Mouse (Mus musculus): ENCODE results near the gene Sord. TPM values are rescaled to one million over a fixed set of nuclear protein-coding genes. Genes with fewer than 3 reads are reported as not detected.

The Sord gene
- polyA plus RNA-seq, 1 experiment = 23.0 TPM

DNA sequence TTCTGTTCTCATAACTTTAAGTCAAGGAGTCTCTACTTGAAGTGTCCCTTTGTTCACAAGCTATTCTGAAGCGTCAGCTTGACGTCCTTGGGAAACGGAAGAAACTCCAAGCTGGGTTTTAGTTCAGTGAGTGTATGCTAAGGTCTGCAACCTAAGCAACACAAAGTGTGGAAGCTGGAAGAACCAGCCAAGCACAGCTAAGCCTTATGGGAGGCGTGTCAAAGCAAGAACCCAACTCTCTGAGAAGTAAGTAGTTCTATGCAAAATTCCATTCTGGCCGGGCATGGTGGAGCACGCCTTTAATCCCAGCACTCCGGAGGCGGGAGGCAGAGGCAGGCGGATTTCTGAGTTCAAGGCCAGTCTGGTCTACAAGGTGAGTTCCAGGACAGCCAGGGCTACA lies 2.9 kb upstream of the Sord start:
- H3K4me3 ChIP-seq (ENCODE audit: insufficient read depth, poor library complexity, severe bottlenecking) = no peak overlapping the region
- TF ChIP-seq FOSL1 (IDR thresholded peaks at IDR 0.05; ENCODE audit: insufficient read depth, low read length, poor library complexity, severe bottlenecking) (no peak), USF1 (IDR thresholded peaks at IDR 0.05; ENCODE audit: low read depth) (no peak), CEBPB (IDR thresholded peaks at IDR 0.05; ENCODE audit: low read depth) (no peak), MAX (IDR thresholded peaks at IDR 0.05) (no peak), MYOD1 (IDR thresholded peaks at IDR 0.05; ENCODE audit: control insufficient read depth, insufficient read length, low read depth) (no peak)
- H3K79me3 ChIP-seq (ENCODE audit: low read depth) = no peaks in the 10 kb centered on the region
- no peaks in the 10 kb centered on the region for H3K36me3 ChIP-seq (ENCODE audit: control insufficient read depth, insufficient read depth)
- H3K27me3 ChIP-seq (ENCODE audit: control insufficient read depth, insufficient read depth, insufficient read length) = no peaks in the 10 kb centered on the region
- H3ac ChIP-seq (ENCODE audit: control insufficient read depth, insufficient read length, low read depth) = no peak overlapping the region
- H3K79me2 ChIP-seq (ENCODE audit: control insufficient read depth, insufficient read depth) = no peaks in the 10 kb centered on the region

DNA sequence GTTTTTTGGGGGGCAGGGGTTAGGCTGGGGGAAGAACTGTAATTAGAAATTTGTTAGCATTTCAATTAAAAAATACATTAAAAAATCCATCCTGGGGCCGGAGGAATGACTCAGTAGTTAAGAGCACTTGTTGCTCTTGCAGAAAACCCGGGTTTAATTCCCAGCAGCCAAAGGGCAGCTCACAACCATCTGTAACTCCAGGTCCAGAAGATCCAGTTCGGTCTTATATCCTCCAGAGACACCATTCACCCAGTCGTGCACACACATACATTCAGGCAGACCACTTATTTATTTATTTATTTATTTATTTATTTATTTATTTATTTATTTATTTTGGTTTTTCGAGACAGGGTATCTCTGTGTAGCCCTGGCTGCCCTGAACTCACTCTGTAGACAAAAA lies 1.2 kb upstream of the Sord start:
- no peak for TF ChIP-seq MYOD1 (IDR thresholded peaks at IDR 0.05; ENCODE audit: control insufficient read depth, insufficient read length, low read depth)
- TF ChIP-seq CTCF (IDR thresholded peaks at IDR 0.05; ENCODE audit: control insufficient read depth, insufficient read depth, insufficient read length) = no peak
- TF ChIP-seq FOSL1 (IDR thresholded peaks at IDR 0.05; ENCODE audit: insufficient read depth, low read length, poor library complexity, severe bottlenecking) = no peak
- no peak for TF ChIP-seq CEBPB (IDR thresholded peaks at IDR 0.05; ENCODE audit: low read depth)
- no peak for TF ChIP-seq MAX (IDR thresholded peaks at IDR 0.05)
- TF ChIP-seq USF1 (IDR thresholded peaks at IDR 0.05; ENCODE audit: low read depth) = no peak
- TF ChIP-seq MYOG (IDR thresholded peaks at IDR 0.05; ENCODE audit: control insufficient read depth, extremely low read depth, insufficient read length) = no peak
- Histone ChIP-seq H3K4me3 (ENCODE audit: insufficient read depth, poor library complexity, severe bottlenecking) (no peak overlapping the region), H3K36me3 (ENCODE audit: control insufficient read depth, insufficient read depth) (no peaks in the 10 kb centered on the region), H3ac (ENCODE audit: control insufficient read depth, insufficient read length, low read depth) (no peak overlapping the region), H3K79me2 (ENCODE audit: control insufficient read depth, insufficient read depth) (no peaks in the 10 kb centered on the region), H3K79me3 (ENCODE audit: low read depth) (no peaks in the 10 kb centered on the region), H3K27me3 (ENCODE audit: control insufficient read depth, insufficient read depth, insufficient read length) (no peaks in the 10 kb centered on the region)

DNA sequence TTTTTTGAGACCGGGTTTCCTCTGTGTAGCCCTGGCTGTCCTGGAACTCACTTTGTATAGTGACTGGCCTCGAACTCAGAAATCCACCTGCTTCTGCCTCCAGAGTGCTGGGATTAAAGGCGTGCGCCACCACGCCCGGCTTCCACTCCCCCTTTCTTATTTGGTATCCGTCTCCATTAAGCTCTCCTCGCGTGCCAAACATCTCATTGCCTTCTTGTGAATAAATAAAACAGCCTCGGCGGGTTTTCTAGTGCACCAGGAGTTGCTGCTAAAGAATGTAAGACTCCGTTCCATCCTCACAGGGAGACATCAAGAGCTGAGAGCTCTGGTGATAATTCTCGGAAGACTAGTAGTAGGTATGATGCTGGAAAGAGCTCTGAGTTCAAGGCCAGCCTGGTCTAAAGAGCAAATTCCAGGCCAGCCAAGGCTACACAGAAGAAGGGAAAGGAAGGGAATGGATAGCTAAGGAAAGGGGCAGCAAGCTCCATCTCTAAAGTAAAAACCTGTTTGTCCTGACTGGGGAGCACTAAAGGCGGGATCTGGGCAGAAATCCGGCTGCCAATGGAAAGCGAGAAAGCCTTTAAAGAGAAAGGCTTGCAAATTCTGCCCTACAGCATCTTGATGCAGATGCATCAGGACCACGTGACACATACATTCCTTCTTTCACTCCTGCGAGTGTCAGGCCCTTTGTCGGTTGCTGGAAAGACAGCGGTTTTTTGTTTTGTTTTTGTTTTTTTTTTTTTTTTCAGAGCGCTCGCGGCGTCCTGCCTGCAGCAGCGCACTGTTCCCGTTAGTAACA lies 591 bp upstream of the Sord start:
- H3K79me2 ChIP-seq (ENCODE audit: control insufficient read depth, insufficient read depth) = no peaks in the 10 kb centered on the region
- peak; percentile 93 for TF ChIP-seq USF1 (IDR thresholded peaks at IDR 0.05; ENCODE audit: low read depth)
- TF ChIP-seq FOSL1 (IDR thresholded peaks at IDR 0.05; ENCODE audit: insufficient read depth, low read length, poor library complexity, severe bottlenecking) = no peak
- TF ChIP-seq MYOD1 (IDR thresholded peaks at IDR 0.05; ENCODE audit: control insufficient read depth, insufficient read length, low read depth) = no peak
- H3K79me3 ChIP-seq (ENCODE audit: low read depth) = no peaks in the 10 kb centered on the region
- peak overlapping the region; percentile 71 for H3ac ChIP-seq (ENCODE audit: control insufficient read depth, insufficient read length, low read depth)
- H3K27me3 ChIP-seq (ENCODE audit: control insufficient read depth, insufficient read depth, insufficient read length) = no peaks in the 10 kb centered on the region
- no peaks in the 10 kb centered on the region for H3K36me3 ChIP-seq (ENCODE audit: control insufficient read depth, insufficient read depth)
- H3K4me3 ChIP-seq (ENCODE audit: insufficient read depth, poor library complexity, severe bottlenecking) = peak overlapping the region; percentile 56

DNA sequence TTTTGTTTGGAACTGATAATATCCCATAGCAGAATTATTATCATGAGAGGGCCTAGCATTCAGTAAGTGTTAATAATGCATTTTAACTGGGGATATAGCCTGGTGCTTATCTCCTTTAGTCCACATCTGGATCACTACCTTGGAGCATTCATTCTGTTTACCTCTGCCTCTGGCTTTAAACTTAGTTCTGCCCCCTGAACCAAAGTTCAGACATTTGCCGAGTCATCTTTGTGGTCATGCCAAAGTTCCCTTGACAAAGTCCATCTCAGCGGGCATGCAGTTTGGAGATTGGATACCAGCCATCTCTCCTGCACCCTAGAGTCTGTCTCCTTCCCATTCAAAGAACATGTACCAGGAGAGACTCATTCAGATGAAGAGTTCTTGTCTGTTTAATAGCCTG lies 876 bp downstream of the Sord start:
- H3K79me3 ChIP-seq (ENCODE audit: low read depth) = no peaks in the 10 kb centered on the region
- no peak overlapping the region for H3ac ChIP-seq (ENCODE audit: control insufficient read depth, insufficient read length, low read depth)
- H3K36me3 ChIP-seq (ENCODE audit: control insufficient read depth, insufficient read depth) = no peaks in the 10 kb centered on the region
- TF ChIP-seq FOSL1 (IDR thresholded peaks at IDR 0.05; ENCODE audit: insufficient read depth, low read length, poor library complexity, severe bottlenecking) (no peak), MYOG (IDR thresholded peaks at IDR 0.05; ENCODE audit: control insufficient read depth, extremely low read depth, insufficient read length) (no peak), MAX (IDR thresholded peaks at IDR 0.05) (no peak), CTCF (IDR thresholded peaks at IDR 0.05; ENCODE audit: control insufficient read depth, insufficient read depth, insufficient read length) (no peak), USF1 (IDR thresholded peaks at IDR 0.05; ENCODE audit: low read depth) (no peak), MYOD1 (IDR thresholded peaks at IDR 0.05; ENCODE audit: control insufficient read depth, insufficient read length, low read depth) (no peak), CEBPB (IDR thresholded peaks at IDR 0.05; ENCODE audit: low read depth) (no peak)
- H3K4me3 ChIP-seq (ENCODE audit: insufficient read depth, poor library complexity, severe bottlenecking) = no peak overlapping the region
- no peaks in the 10 kb centered on the region for H3K27me3 ChIP-seq (ENCODE audit: control insufficient read depth, insufficient read depth, insufficient read length)
- H3K79me2 ChIP-seq (ENCODE audit: control insufficient read depth, insufficient read depth) = no peaks in the 10 kb centered on the region

DNA sequence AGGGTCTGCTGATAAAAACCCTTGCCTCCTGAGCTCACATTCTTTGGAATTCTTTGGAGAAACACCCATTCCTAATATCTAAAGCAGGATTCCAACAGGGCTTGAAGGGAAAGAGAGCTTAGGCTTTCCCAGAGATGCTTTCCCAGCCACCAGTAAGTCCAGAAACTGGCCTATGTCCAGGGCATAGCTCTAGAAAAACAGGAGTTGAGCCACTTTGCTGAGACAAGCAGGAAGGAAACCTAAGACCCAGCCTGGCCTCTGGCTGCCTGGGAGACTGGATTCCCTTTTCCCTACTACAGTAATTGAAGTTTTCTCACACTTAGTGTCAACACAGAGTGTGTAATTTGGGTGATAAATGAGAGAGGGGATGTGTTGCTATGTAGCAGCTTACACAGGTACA lies 1.8 kb downstream of the Sord start:
- Histone ChIP-seq H3K4me3 (ENCODE audit: insufficient read depth, poor library complexity, severe bottlenecking) (no peak overlapping the region), H3K79me2 (ENCODE audit: control insufficient read depth, insufficient read depth) (no peaks in the 10 kb centered on the region), H3K36me3 (ENCODE audit: control insufficient read depth, insufficient read depth) (no peaks in the 10 kb centered on the region), H3K79me3 (ENCODE audit: low read depth) (no peaks in the 10 kb centered on the region), H3K27me3 (ENCODE audit: control insufficient read depth, insufficient read depth, insufficient read length) (no peaks in the 10 kb centered on the region), H3ac (ENCODE audit: control insufficient read depth, insufficient read length, low read depth) (no peak overlapping the region)
- TF ChIP-seq USF1 (IDR thresholded peaks at IDR 0.05; ENCODE audit: low read depth) = no peak
- TF ChIP-seq CTCF (IDR thresholded peaks at IDR 0.05; ENCODE audit: control insufficient read depth, insufficient read depth, insufficient read length) = no peak
- no peak for TF ChIP-seq CEBPB (IDR thresholded peaks at IDR 0.05; ENCODE audit: low read depth)
- no peak for TF ChIP-seq MAX (IDR thresholded peaks at IDR 0.05)
- TF ChIP-seq FOSL1 (IDR thresholded peaks at IDR 0.05; ENCODE audit: insufficient read depth, low read length, poor library complexity, severe bottlenecking) = no peak

DNA sequence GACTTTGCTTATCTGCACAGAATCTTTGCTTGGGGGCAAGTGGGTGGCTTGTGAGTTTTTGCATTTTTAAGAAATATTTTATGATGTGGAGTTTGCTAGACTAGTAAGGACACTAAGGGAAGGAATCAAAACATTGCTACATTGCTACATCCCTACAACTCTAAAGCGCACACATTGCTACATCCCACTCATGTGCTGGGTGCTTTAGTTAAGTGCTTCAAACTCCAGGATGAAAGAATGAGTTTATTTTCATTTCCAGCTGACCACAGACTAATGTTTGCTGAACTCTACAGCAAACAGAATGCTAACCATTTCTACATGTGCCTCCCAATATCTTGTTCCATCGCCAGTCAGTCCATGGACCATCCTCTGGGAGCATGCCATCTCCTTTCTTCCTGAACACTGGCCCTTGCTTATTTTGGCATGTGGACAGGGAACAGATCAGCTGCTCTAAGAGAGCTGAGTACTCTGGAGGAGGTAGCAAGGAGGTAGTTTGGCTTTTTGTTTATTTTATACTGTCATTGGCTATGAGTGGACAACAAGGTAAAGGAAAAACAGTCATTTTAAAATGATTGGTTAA lies 3.4 kb downstream of the Sord start:
- Histone ChIP-seq H3K27me3 (ENCODE audit: control insufficient read depth, insufficient read depth, insufficient read length) (no peaks in the 10 kb centered on the region), H3K79me3 (ENCODE audit: low read depth) (no peaks in the 10 kb centered on the region), H3K36me3 (ENCODE audit: control insufficient read depth, insufficient read depth) (no peaks in the 10 kb centered on the region), H3K79me2 (ENCODE audit: control insufficient read depth, insufficient read depth) (no peaks in the 10 kb centered on the region), H3ac (ENCODE audit: control insufficient read depth, insufficient read length, low read depth) (no peak overlapping the region), H3K4me3 (ENCODE audit: insufficient read depth, poor library complexity, severe bottlenecking) (no peak overlapping the region)
- TF ChIP-seq CTCF (IDR thresholded peaks at IDR 0.05; ENCODE audit: control insufficient read depth, insufficient read depth, insufficient read length) (no peak), MAX (IDR thresholded peaks at IDR 0.05) (no peak)
